Mouse (Mus musculus): ENCODE results near the gene Pdk2. TPM values are rescaled to one million over a fixed set of nuclear protein-coding genes. Genes with fewer than 3 reads are reported as not detected.
A peak's percentile ranks its signal among the peaks of the same experiment; 100 is the strongest.

The Pdk2 gene
- polyA plus RNA-seq, 1 experiment from 2014 or later, result 13.9 TPM

- no peak for ATAC-seq (ENCODE audit: low read depth)
- H3K27ac ChIP-seq (ENCODE audit: low read length), result no peak overlapping the region
- no peaks in the 10 kb centered on the region for H3K27me3 ChIP-seq (ENCODE audit: control insufficient read depth, insufficient read depth, low read depth, low read length)
- H3K9ac ChIP-seq (ENCODE audit: low read depth, low read length), result no peak overlapping the region
- H3K4me3 ChIP-seq (ENCODE audit: low read depth, low read length), result no peak overlapping the region
- WGBS (ENCODE audit: insufficient replicate concordance), result 54% methylated on average over 1 of the region's 1 CpGs
- no peak overlapping the region for H3K4me2 ChIP-seq (ENCODE audit: low read depth, low read length)
- H3K36me3 ChIP-seq (ENCODE audit: control insufficient read depth, insufficient read depth), result no peaks in the 10 kb centered on the region
- peaks cover 47% of the 10 kb centered on the region for H3K4me1 ChIP-seq (ENCODE audit: control insufficient read depth, low read depth, low read length)
- H3K9me3 ChIP-seq (replicated peaks; ENCODE audit: control insufficient read depth, low read length), result no peaks in the 10 kb centered on the region
Observed at GRCm38 (mm10) chr11:94985140-94985539, 56.0 kb downstream of the Pdk2 start.

DNA sequence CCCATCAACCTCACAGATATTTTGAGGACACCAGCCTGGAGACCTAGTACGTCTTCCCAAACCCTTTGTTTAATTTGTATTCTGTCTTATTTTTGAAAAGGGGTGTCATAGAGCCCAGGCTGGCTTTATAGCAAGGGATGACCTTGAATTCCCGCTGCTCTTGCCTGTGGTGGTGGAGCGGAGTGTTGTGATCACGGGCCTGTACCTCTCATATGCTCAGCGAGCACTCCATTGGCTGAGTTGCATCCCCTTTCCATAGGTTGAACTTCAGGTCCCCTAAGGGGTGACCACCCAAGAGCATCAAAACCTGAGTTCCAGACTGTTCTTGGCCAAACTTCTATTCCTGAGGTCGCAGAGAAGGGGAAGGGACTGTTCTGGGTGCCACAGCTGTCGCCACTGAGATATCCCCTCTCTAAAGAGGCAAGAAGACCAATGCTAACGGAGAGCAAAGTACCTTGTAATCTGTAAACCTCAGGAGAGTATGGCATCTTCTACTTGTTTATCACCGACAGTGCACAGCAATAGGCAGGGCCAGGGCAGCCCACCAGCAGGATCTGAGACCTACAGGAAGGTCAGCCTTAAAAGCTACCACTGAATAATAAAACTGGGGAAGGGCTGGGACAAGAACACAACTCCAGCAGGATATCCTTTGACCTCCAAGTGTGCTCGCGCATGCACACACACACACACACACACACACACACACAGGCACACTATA, 61.5 kb downstream of the Pdk2 start:
- Histone ChIP-seq H3K27me3 (ENCODE audit: control insufficient read depth, insufficient read depth, low read depth, low read length) (no peaks in the 10 kb centered on the region), H3K4me1 (ENCODE audit: control insufficient read depth, low read depth, low read length) (peaks cover 20% of the 10 kb centered on the region), H3K9ac (ENCODE audit: low read depth, low read length) (peak overlapping the region; percentile 21; the same call in 1 of the 2 replicates), H3K4me3 (ENCODE audit: low read depth, low read length) (peak overlapping the region; percentile 42; the same call in 1 of the 2 replicates), H3K27ac (ENCODE audit: low read length) (peak overlapping the region; percentile 35; the same call in 1 of the 2 replicates), H3K4me2 (ENCODE audit: low read depth, low read length) (peak overlapping the region; percentile 58), H3K36me3 (ENCODE audit: control insufficient read depth, insufficient read depth) (no peaks in the 10 kb centered on the region), H3K9me3 (replicated peaks; ENCODE audit: control insufficient read depth, low read length) (no peaks in the 10 kb centered on the region)
- WGBS (ENCODE audit: insufficient replicate concordance), result 58% methylated on average over 11 of the region's 11 CpGs
- peak; percentile 38; the same call in 1 of the 2 replicates for ATAC-seq (ENCODE audit: low read depth)

DNA sequence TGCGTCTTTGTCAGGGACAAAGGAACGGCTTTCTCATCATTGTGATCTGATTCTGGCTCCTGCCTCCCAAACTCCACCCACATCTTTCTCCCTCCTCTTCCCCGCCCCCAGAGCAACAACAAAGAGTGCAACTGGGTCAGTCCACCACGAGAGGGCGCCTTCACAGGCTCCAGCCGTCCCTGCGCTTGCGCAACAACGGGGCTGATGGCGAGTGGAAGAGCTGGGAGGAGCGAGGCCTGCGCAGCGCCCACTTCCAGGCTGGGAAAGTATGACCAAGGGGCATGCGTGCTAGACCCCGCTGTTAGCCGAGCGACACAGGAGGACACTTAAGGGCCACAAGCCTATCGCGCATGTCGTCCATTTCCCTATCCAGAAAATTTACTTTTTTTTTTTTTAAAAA, 62.2 kb downstream of the Pdk2 start:
- Histone ChIP-seq H3K4me2 (ENCODE audit: low read depth, low read length) (peak overlapping the region; percentile 58), H3K9ac (ENCODE audit: low read depth, low read length) (peak overlapping the region; percentile 21; the same call in 1 of the 2 replicates), H3K36me3 (ENCODE audit: control insufficient read depth, insufficient read depth) (no peaks in the 10 kb centered on the region), H3K4me3 (ENCODE audit: low read depth, low read length) (peak overlapping the region; percentile 42), H3K27me3 (ENCODE audit: control insufficient read depth, insufficient read depth, low read depth, low read length) (no peaks in the 10 kb centered on the region), H3K27ac (ENCODE audit: low read length) (no peak overlapping the region), H3K4me1 (ENCODE audit: control insufficient read depth, low read depth, low read length) (peaks cover 14% of the 10 kb centered on the region), H3K9me3 (replicated peaks; ENCODE audit: control insufficient read depth, low read length) (no peaks in the 10 kb centered on the region)
- WGBS (ENCODE audit: insufficient replicate concordance), result under 1% methylated on average over 20 of the region's 20 CpGs
- ATAC-seq (ENCODE audit: low read depth), result peak; percentile 90

GRCm38 (mm10) chr11:94978178-94978915, 62.8 kb downstream of the Pdk2 start:
- Histone ChIP-seq H3K27me3 (ENCODE audit: control insufficient read depth, insufficient read depth, low read depth, low read length) (no peaks in the 10 kb centered on the region), H3K27ac (ENCODE audit: low read length) (no peak overlapping the region), H3K36me3 (ENCODE audit: control insufficient read depth, insufficient read depth) (no peaks in the 10 kb centered on the region), H3K4me1 (ENCODE audit: control insufficient read depth, low read depth, low read length) (peaks cover 14% of the 10 kb centered on the region), H3K4me3 (ENCODE audit: low read depth, low read length) (no peak overlapping the region), H3K4me2 (ENCODE audit: low read depth, low read length) (peak overlapping the region; percentile 58), H3K9me3 (replicated peaks; ENCODE audit: control insufficient read depth, low read length) (no peaks in the 10 kb centered on the region), H3K9ac (ENCODE audit: low read depth, low read length) (no peak overlapping the region)
- ATAC-seq (ENCODE audit: low read depth), result no peak
- 37% methylated on average over 9 of the region's 9 CpGs for WGBS (ENCODE audit: insufficient replicate concordance)

Other genes with a start within 250 kb of the Pdk2 start
- 65.0 and 89.1 TPM in 2 replicates for gene Col1a1, start 105.1 kb downstream of the Pdk2 start, polyA plus RNA-seq (2015; fragmentation: Nextera tagmentation; extraction: Ambion mirVana)
- not detected in 2 replicates for gene Hils1, start 73.8 kb downstream of the Pdk2 start, polyA plus RNA-seq (2015; fragmentation: Nextera tagmentation; extraction: Ambion mirVana)
- gene Sgca, start 65.0 kb downstream of the Pdk2 start, polyA plus RNA-seq (2015; fragmentation: Nextera tagmentation; extraction: Ambion mirVana), result 0.86 and 0.96 TPM in 2 replicates
- 7.1 and 7.6 TPM in 2 replicates for gene Ppp1r9b, start 50.3 kb downstream of the Pdk2 start, polyA plus RNA-seq (2015; fragmentation: Nextera tagmentation; extraction: Ambion mirVana)
- gene Samd14, start 31.5 kb downstream of the Pdk2 start, polyA plus RNA-seq (2015; fragmentation: Nextera tagmentation; extraction: Ambion mirVana), result 27.2 and 34.7 TPM in 2 replicates
- gene Itga3, start 35.4 kb upstream of the Pdk2 start, polyA plus RNA-seq (2015; fragmentation: Nextera tagmentation; extraction: Ambion mirVana), result 1.7 and 2.2 TPM in 2 replicates
- gene Dlx3, start 78.8 kb upstream of the Pdk2 start, polyA plus RNA-seq (2015; fragmentation: Nextera tagmentation; extraction: Ambion mirVana), result not detected in 2 replicates
- 0.07 and 0.13 TPM in 2 replicates for gene Dlx4, start 104.9 kb upstream of the Pdk2 start, polyA plus RNA-seq (2015; fragmentation: Nextera tagmentation; extraction: Ambion mirVana)
- gene Tac4, start 220.2 kb upstream of the Pdk2 start, polyA plus RNA-seq (2015; fragmentation: Nextera tagmentation; extraction: Ambion mirVana), result not detected in 2 replicates